Mouse (Mus musculus) hindbrain, embryonic 15.5 days (tissue): ENCODE measurements around the gene Pnmal2. TPM values are rescaled to one million over a fixed set of nuclear protein-coding genes. Genes with fewer than 3 reads are reported as not detected.
A peak's percentile ranks its signal among the peaks of the same experiment; 100 is the strongest.

ENCODE experiments used
- ATAC-seq: fragments of 200-750 bp; cut with Nextera tagmentation; 2 replicates; pipeline ENCODE4 v1.8.0; 2017; ENCODE audit warnings: low read depth, moderate number of reproducible peaks, moderate TSS enrichment; ENCODE audit not compliant: low FRiP score
- H3K27ac ChIP-seq: fragments of 300-500 bp; sonication (generic); replicated peaks from 2 replicates; pipeline ENCODE4 v1.5.1; 2015; ENCODE audit warnings: mild to moderate bottlenecking, inconsistent platforms
- H3K27me3 ChIP-seq: fragments of 300-500 bp; sonication (generic); 2 replicates; pipeline ENCODE4 v1.6.1; 2015; ENCODE audit warnings: control low read depth, inconsistent platforms
- H3K36me3 ChIP-seq: fragments of 300-500 bp; sonication (generic); 2 replicates; pipeline ENCODE4 v1.6.1; 2015; ENCODE audit warnings: control low read depth, inconsistent platforms
- H3K4me1 ChIP-seq: fragments of 300-500 bp; sonication (generic); replicated peaks from 2 replicates; pipeline ENCODE4 v1.6.1; 2015; ENCODE audit warnings: control low read depth, inconsistent platforms
- H3K4me2 ChIP-seq: fragments of 300-500 bp; sonication (generic); 2 replicates; pipeline ENCODE4 v1.6.1; 2015; ENCODE audit warnings: moderate library complexity, mild to moderate bottlenecking, inconsistent platforms
- H3K4me3 ChIP-seq: fragments of 300-500 bp; sonication (generic); 2 replicates; pipeline ENCODE4 v1.5.1; 2015; ENCODE audit warnings: mild to moderate bottlenecking, inconsistent platforms
- H3K9ac ChIP-seq: fragments of 300-500 bp; sonication (generic); 2 replicates; pipeline ENCODE4 v1.6.1; 2015; ENCODE audit warnings: inconsistent platforms
- H3K9me3 ChIP-seq: fragments of 300-500 bp; sonication (generic); 2 replicates; pipeline ENCODE4 v1.6.1; 2016; ENCODE audit warnings: control low read depth, inconsistent platforms
- WGBS: fragments of 180-500 bp; shearing (Covaris S2); methylation state at CpG from one replicate; pipeline ENCODE4 v1.1.7; 2015; 5-methylcytosine and 5-hydroxymethylcytosine counted together
- polyA plus RNA-seq: library from polyadenylated mRNA; unstranded; fragments of >200 nt; fragmentation: Nextera tagmentation; extraction: Ambion mirVana; gene quantifications from 2 replicates; pipeline ENCODE4 v1.2.1, GENCODE M21; 2015

Pnmal2 gene
- polyA plus RNA-seq, 1 experiment from 2014 or later, result 150 TPM

- Histone ChIP-seq H3K9me3 (no peaks in the 10 kb centered on the region), H3K36me3 (no peaks in the 10 kb centered on the region), H3K4me2 (peak overlapping the region; percentile 41), H3K4me3 (no peak overlapping the region), H3K27me3 (no peaks in the 10 kb centered on the region), H3K4me1 (peaks cover 34% of the 10 kb centered on the region), H3K9ac (no peak overlapping the region), H3K27ac (peak overlapping the region; percentile 76)
- ATAC-seq, result peak; percentile 74
- WGBS, result 24% methylated on average over 14 of the region's 14 CpGs
These were observed 11.5 kb upstream of the Pnmal2 start for GRCm38 (mm10) chr7:16932704-16933577.

GRCm38 (mm10) chr7:16937312-16937711, 7.2 kb upstream of the Pnmal2 start:
- Histone ChIP-seq H3K4me3 (no peak overlapping the region), H3K9ac (no peak overlapping the region), H3K27ac (no peak overlapping the region), H3K36me3 (no peaks in the 10 kb centered on the region), H3K4me1 (peaks cover 54% of the 10 kb centered on the region), H3K4me2 (no peak overlapping the region), H3K27me3 (no peaks in the 10 kb centered on the region), H3K9me3 (no peaks in the 10 kb centered on the region)
- 39% methylated on average over 4 of the region's 4 CpGs for WGBS
- no peak for ATAC-seq

GRCm38 (mm10) chr7:16938117-16938791, 6.2 kb upstream of the Pnmal2 start:
- H3K4me2 ChIP-seq, result peak overlapping the region; percentile 43
- no peak overlapping the region for H3K4me3 ChIP-seq
- H3K36me3 ChIP-seq, result no peaks in the 10 kb centered on the region
- 57% methylated on average over 17 of the region's 17 CpGs for WGBS
- peak; percentile 89 for ATAC-seq
- peak overlapping the region; percentile 83 for H3K27ac ChIP-seq
- no peaks in the 10 kb centered on the region for H3K27me3 ChIP-seq
- no peaks in the 10 kb centered on the region for H3K9me3 ChIP-seq
- H3K4me1 ChIP-seq, result peaks cover 54% of the 10 kb centered on the region
- no peak overlapping the region for H3K9ac ChIP-seq

- WGBS, result 39% methylated on average over 7 of the region's 7 CpGs
- Histone ChIP-seq H3K27ac (peak overlapping the region; percentile 83), H3K27me3 (no peaks in the 10 kb centered on the region), H3K4me3 (no peak overlapping the region), H3K9ac (no peak overlapping the region), H3K9me3 (no peaks in the 10 kb centered on the region), H3K36me3 (no peaks in the 10 kb centered on the region), H3K4me1 (peaks cover 60% of the 10 kb centered on the region), H3K4me2 (no peak overlapping the region)
- ATAC-seq, result no peak
These were observed 4.2 kb upstream of the Pnmal2 start for GRCm38 (mm10) chr7:16940292-16940691.

GRCm38 (mm10) chr7:16942861-16943260, 1.6 kb upstream of the Pnmal2 start:
- ATAC-seq, result no peak
- no peak overlapping the region for H3K4me3 ChIP-seq
- peaks cover 78% of the 10 kb centered on the region for H3K4me1 ChIP-seq

DNA sequence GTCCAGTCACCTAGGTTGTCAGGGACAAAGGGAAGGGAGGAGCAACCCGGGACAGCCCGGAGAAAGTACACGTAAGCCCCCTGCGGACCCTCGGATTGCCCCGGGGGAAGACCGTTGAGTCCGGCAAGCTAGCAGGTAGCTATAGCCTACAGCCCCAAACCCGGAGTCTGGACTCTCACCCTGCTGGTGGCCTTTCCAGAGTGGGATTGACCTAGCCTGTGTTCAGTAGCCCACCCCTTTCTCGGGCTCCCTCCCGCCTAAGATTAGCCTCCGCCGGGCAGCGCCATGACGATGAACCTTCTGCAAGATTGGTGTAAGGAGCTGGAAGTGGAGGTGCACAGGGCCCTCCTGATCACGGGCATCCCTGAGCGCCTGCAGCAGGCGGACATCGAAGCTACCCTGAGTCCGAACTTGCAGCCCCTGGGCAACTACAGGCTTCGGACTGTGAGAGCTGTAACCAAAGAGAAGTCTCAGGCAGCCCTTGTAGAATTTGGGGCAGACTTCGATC, 380 bp downstream of the Pnmal2 start:
- no peaks in the 10 kb centered on the region for H3K36me3 ChIP-seq
- H3K4me3 ChIP-seq, result peak overlapping the region; percentile 76
- H3K9me3 ChIP-seq, result no peaks in the 10 kb centered on the region
- H3K4me2 ChIP-seq, result peak overlapping the region; percentile 90
- peak overlapping the region; percentile 93 for H3K9ac ChIP-seq
- ATAC-seq, result no peak
- H3K4me1 ChIP-seq, result peaks cover 78% of the 10 kb centered on the region
- H3K27ac ChIP-seq, result peak overlapping the region; percentile 95
- no peaks in the 10 kb centered on the region for H3K27me3 ChIP-seq
- 1% methylated on average over 22 of the region's 22 CpGs for WGBS

More at GRCm38 (mm10) chr7:16942861-16943260, 1.6 kb upstream of the Pnmal2 start:
- WGBS, result 22% methylated on average over 4 of the region's 4 CpGs
- Histone ChIP-seq H3K27me3 (no peaks in the 10 kb centered on the region), H3K9me3 (no peaks in the 10 kb centered on the region), H3K9ac (no peak overlapping the region), H3K36me3 (no peaks in the 10 kb centered on the region), H3K27ac (peak overlapping the region; percentile 95), H3K4me2 (no peak overlapping the region)

- no peaks in the 10 kb centered on the region for H3K27me3 ChIP-seq
These were observed 937 bp downstream of the Pnmal2 start for GRCm38 (mm10) chr7:16945419-16945818.

DNA sequence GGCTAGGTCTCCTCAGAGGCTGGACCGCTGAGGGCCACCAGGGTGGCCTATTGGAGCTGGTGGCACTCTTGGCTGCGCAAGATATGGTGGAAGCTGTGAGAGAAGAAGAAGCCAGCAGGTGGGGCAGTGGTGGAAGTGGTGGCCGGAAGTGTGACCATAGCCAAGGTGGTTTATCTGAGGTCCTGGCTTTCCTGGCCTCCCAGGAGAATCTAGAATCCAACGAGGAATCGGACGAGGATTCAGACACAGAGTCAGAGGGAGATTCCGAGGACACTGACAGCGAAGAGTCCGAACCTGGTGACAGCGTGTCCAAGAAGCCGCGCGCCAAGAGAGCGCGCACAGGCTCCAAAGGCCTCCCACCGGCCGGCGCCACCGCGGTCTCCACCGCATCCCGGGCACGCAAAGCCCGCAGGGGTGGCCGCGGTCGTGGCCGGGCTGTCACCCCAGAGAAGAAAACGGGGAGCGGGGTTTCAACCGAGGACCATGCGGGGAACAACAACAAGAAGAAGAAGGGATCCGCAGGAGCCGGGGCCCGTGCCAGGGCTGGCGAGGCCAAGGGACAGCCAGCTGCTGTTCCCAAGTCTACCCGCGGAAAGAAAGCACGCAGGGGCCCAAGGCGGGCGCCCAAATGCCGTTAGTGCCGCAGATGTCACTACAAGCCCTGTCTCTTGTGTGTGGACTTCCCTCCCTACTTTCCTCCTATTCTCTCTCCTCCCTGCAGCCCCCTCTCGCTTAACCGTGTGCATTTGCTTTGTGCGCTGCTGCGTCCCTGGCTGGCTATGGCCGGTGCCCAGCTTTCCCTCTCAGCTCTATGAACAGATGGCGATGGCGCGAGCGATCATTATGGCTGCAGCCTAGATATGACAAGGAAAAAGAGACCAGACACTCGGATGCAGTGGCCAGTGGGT, 2.2 kb downstream of the Pnmal2 start:
- H3K27ac ChIP-seq, result peak overlapping the region; percentile 95
- H3K9me3 ChIP-seq, result no peaks in the 10 kb centered on the region
- peak overlapping the region; percentile 93 for H3K9ac ChIP-seq
- H3K4me3 ChIP-seq, result peak overlapping the region; percentile 76
- H3K4me2 ChIP-seq, result peak overlapping the region; percentile 90
- 2% methylated on average over 53 of the region's 53 CpGs for WGBS
- ATAC-seq, result no peak
- no peaks in the 10 kb centered on the region for H3K27me3 ChIP-seq
- peaks cover 83% of the 10 kb centered on the region for H3K4me1 ChIP-seq
- no peaks in the 10 kb centered on the region for H3K36me3 ChIP-seq

More at GRCm38 (mm10) chr7:16945419-16945818, 937 bp downstream of the Pnmal2 start:
- Histone ChIP-seq H3K4me1 (peaks cover 78% of the 10 kb centered on the region), H3K9ac (peak overlapping the region; percentile 93), H3K4me3 (peak overlapping the region; percentile 76), H3K36me3 (no peaks in the 10 kb centered on the region), H3K4me2 (peak overlapping the region; percentile 90), H3K9me3 (no peaks in the 10 kb centered on the region), H3K27ac (peak overlapping the region; percentile 95)
- ATAC-seq, result no peak
- WGBS, result 6% methylated on average over 17 of the region's 17 CpGs

DNA sequence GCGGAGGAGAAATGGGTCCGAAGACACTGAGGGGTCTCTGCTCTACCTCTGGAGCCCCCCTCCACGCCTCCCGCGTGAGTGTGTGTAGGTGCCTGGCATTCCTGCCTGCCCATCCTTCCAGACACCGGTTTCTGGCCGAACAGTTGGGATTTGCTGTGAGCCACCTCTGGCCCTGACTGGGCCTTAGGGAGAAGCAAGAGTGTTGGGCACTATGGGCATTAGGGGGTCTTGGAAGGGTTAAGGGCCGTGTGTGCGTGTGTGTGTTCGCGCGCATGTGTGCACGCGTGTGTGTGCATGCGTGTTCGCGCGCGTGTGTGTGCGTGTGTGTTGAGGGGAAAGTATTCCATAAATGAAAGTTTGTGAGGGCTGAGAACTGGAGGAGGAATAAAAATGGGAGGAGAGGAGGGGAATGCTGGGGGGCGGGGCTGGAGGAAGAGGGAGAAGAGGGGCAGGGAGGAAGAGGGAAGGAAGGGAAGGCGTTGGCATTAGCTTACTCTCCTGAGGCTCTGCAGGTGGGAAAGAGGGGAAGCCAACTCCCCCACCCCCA, 2.9 kb downstream of the Pnmal2 start:
- no peak for ATAC-seq
- Histone ChIP-seq H3K4me1 (peaks cover 86% of the 10 kb centered on the region), H3K27me3 (no peaks in the 10 kb centered on the region), H3K9ac (peak overlapping the region; percentile 93), H3K4me3 (peak overlapping the region; percentile 76), H3K36me3 (no peaks in the 10 kb centered on the region), H3K4me2 (peak overlapping the region; percentile 90), H3K9me3 (no peaks in the 10 kb centered on the region), H3K27ac (peak overlapping the region; percentile 95)
- 10% methylated on average over 21 of the region's 22 CpGs for WGBS

- WGBS, result 1% methylated on average over 4 of the region's 4 CpGs
These were observed 3.5 kb downstream of the Pnmal2 start for GRCm38 (mm10) chr7:16947959-16948361.

GRCm38 (mm10) chr7:16948923-16949458, 4.5 kb downstream of the Pnmal2 start:
- 49% methylated on average over 8 of the region's 8 CpGs for WGBS
- no peaks in the 10 kb centered on the region for H3K36me3 ChIP-seq
- no peaks in the 10 kb centered on the region for H3K27me3 ChIP-seq
- H3K9me3 ChIP-seq, result no peaks in the 10 kb centered on the region
- ATAC-seq, result no peak
- H3K27ac ChIP-seq, result peak overlapping the region; percentile 95
- H3K4me1 ChIP-seq, result peaks cover 74% of the 10 kb centered on the region
- H3K4me3 ChIP-seq, result peak overlapping the region; percentile 76
- peak overlapping the region; percentile 90 for H3K4me2 ChIP-seq
- H3K9ac ChIP-seq, result no peak overlapping the region

More at GRCm38 (mm10) chr7:16947959-16948361, 3.5 kb downstream of the Pnmal2 start:
- Histone ChIP-seq H3K36me3 (no peaks in the 10 kb centered on the region), H3K4me2 (peak overlapping the region; percentile 90), H3K4me3 (peak overlapping the region; percentile 76), H3K9ac (peak overlapping the region; percentile 93), H3K9me3 (no peaks in the 10 kb centered on the region), H3K27me3 (no peaks in the 10 kb centered on the region), H3K4me1 (peaks cover 84% of the 10 kb centered on the region), H3K27ac (peak overlapping the region; percentile 95)
- ATAC-seq, result no peak
